Mouse (Mus musculus) spleen, postnatal 4 days (tissue): ENCODE measurements around the gene Hmga2.
"Not testable (repeated sequence)": the region's sequence is repeated elsewhere in the genome, so short reads cannot be mapped to it uniquely, and the experiment has no call there.

Experiments used
- DNase-seq, 2 experiments: peaks; one replicate each; pipeline ENCODE4 v3.0.0; 2022; ENCODE audit warnings: low spot score in 2 of 2

Gene Hmga2

GRCm38 (mm10) chr10:120344558-120345318, 131.5 kb downstream of the Hmga2 start:
- DNase-seq = no peak

DNA sequence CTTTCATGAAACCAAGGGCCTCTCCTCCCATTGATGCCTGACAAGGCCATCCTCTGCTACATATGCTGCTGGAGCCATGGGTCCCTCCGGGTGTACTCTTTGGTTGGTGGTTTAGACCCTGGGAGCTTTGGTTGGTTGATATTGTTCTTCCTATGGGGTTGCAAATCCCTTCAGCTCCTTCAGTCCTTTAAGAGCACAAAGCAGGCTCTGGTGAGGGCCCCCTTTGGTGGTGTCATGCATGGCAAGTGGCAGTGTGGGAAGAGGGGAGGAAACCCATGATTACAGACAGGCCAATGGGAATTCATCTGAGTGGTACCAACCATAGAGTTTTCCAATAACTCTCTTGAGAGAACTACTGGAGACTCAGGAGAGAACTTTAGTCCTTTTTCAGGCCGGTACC, 136.4 kb downstream of the Hmga2 start:
- not testable (repeated sequence) for DNase-seq

DNA sequence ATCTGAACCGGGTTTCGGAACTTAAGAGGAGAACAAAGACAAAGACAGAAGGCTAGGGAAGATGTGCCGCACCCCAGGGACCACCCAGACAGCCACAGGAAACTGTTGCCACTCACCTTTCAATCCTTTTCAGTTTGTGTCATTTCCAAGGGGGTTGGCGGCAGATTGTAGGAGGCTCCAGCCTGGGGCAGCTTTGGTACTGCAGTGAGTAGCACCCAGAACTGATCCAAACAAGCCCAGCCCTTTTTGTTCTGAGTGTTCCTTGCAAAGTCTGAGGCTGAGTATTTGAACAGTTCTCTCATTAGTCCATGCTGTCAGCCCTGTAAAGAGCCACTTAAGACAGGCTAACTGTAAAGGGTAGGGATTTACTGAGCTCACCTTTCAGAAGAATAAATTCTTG, 136.9 kb downstream of the Hmga2 start:
- no peak for DNase-seq

- DNase-seq = no peak
Measured at GRCm38 (mm10) chr10:120338841-120339240, 137.4 kb downstream of the Hmga2 start.

- DNase-seq = not testable (repeated sequence)
Measured at GRCm38 (mm10) chr10:120338431-120338830, 137.8 kb downstream of the Hmga2 start.

DNA sequence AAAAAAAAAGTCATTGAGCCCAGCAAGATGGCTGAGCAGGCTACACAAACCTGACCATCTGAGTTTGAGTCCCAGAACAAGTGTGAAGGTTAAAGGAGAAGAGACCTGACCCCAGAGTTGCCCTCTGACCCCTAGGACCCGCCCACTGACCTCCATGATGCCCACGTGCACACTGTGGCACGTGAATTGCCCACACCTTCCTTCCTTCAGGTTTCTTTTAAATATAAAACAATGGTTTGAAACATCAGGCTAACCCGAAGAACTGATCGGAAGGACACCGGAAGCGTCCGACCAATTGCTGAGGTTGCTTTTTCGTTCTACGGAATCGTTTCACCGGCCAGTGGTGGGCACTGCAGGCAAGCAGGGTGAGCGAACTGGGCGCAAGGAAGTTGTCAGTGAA, 148.3 kb downstream of the Hmga2 start:
- no peak for DNase-seq

DNA sequence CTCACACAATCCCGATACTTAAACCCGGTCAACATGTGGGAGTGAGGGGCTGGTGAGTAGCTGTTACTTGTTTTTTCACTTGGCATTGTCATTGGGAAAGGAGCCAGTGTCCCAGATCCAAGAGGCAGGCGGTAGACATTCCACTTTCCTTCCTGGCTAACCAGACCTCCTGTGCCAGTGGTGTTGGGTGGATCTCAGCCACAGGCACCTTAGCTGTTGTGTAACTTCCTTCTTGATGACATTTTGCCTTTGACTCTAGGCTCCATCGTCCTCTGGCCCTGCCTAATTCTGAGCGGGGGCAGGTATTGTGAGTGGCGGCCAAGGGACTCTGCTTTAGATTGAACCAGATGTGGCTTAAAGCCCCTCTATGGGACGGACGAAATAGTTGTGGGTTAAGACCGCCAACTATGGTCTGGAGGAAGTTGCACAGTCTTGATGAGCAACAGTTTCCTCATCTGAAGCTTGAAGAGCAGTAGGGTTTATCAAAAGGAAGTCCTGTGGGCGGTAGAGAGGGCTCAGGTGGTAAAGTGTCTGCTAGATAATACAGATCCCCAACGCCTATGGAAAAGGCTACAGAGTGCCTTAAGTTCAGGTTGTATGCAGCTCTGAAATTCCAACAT, 152.6 kb downstream of the Hmga2 start:
- no peak for DNase-seq

- no peak for DNase-seq
Measured at GRCm38 (mm10) chr10:120322815-120323214, 153.5 kb downstream of the Hmga2 start.

- no peak for DNase-seq
Measured at GRCm38 (mm10) chr10:120319614-120320013, 156.7 kb downstream of the Hmga2 start.
